Mouse (Mus musculus) mouse embryonic stem cell (cell line): ENCODE measurements around the gene Abca17.

Experiments
- in situ Hi-C, 2 experiments: fragments of 300-500 bp; cut with MboI; formaldehyde crosslinking; loops; 1 replicate in 1 of 2; 3 replicates in 1 of 2; pipeline ENCODE4 v1.14.3; 2019 to 2020; ENCODE audit warnings: low sequenced_read_pairs in 2 of 2, low pct_unique_long_range_greater_than_20kb in 1 of 2, mixed read lengths in 1 of 2; ENCODE audit not compliant: unreplicated experiment in 1 of 2

The Abca17 gene

DNA sequence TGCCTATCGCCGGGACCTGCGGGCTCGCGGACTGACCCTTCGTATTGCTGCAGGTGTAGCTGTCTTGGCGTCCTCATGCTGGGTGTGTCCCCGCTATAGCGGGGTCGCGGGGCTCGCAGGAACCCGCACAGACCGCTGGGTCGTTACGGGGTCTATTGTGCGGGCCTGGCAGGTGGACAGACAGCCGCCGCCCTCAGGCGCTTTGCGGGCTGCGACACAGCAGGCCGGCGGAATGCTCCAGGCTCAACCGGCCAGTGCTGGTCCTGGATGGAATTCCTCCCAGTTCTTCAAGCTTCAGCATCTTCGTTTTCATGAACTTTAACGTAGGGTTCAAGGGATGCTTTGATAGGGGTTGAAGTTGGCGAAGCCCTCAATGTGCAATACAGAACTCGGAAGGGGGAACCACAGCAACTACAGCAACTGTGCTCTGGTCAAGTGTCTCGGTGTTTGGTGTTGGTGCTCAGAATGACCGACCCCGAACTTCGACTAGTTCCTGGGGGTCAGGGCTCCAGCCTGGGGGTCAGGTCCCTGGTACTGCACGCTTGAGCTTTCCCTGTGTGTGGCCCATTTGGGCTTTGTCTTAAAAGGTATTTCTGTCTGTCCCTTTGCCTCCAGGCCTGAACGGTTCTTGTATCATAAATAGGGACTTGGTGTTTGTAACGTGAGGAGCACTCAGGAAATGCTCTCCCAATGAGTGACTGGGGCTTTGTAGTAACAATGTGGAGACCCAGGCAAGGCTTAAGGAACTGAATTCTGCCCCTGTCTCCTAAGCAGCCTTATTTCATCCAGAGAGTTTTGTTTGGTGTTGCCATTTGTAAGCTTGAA, 1.7 kb upstream of the Abca17 start:
- in situ Hi-C loops = no loop called here

DNA sequence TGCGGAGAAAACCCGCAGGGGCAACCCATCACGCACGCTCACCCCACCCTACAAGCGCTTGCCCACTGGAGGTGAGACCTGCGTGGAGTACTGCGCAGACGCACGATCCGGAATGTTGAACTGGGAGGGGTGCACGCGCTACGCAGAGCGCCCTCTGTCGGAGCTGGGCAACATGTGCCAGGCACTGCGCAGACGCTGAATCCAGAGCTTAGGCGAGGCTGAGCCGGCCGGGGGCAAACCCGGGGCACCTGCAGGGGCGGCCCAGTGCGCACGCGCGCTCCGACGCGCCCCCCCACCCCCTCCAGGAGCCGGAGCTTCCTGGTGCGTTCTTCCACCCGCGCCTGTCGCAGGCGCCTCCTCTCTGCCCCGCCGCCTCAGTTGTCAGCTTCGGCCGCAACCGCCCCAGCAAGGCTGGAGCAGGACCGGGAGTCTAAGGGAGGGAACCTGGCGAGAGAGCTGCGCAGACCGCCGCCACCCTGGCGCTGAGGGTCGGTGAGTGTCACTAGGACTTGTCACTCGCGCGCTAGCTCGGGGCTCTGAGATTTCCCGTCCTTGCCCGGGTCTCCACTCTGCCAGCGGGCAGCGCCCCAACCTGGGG, 991 bp upstream of the Abca17 start, which contains the start of gene Abca3:
TSS of gene Abca3 (plus strand) at position 191 of the 598 bp plus-strand sequence.
- in situ Hi-C loops = no loop called here

DNA sequence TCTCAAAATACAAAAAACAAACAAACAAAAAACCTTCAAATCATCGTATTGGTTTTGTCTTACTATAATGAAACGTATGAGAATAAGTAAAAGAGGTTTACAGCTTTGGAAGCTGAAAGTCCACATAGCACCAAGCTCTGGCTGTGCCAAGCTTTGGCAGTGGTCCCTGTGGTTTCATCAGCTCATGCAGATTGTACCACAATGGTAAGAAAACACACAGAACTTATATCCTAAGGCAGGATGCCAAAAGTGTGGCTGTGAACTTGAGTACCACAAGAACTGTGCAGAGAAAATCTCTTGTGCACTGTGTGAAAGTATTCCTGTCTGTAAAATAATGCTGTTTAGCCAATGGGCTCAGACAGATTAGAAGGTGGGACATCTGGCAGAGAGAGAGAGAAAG, 1.7 kb downstream of the Abca17 start:
- in situ Hi-C loops = no loop called here

DNA sequence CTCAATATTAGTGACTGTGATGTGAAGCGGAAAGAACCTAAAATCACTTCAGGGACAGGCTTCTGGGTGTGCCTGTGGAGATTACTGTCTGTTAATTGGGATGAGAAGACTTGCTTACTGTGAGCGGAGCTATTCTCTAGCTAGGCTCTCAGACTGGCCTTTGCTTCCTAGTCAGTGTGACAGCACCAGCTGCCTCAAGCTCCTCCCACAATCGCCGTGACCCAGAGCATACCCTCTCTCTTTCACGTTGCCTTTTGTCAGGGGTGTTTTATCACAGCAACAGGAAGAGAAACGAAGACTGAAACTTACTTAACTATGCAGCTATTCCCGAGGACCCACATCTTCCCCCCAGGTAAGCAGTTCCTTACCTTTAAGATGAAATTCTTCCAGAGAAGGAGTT, 4.0 kb downstream of the Abca17 start:
- in situ Hi-C loops = no loop called here

DNA sequence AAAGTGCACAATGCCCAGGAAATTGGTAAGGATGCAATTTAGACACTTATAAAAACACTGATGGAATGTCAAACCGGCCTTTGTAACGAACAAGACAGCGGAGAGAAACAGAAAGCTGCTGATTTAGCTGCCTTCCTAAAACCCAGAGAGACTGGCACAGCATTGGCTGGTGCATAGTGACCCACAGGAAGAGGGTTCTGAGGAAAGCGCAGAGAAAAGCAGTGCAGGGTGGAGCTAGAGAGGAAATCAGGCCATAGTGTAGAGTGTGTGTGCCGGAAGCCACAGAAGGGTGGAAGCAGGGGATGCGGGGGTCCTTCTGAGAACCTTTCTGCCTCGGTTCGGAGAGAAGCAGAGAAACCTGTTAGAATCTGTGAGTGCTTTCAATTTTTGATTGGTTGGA, 6.2 kb downstream of the Abca17 start:
- in situ Hi-C loops = no loop called here

- in situ Hi-C loops = loop anchor here in 1 of 2 experiments (5.0 kb wide), 1 partner anchor 35 kb away; no protein-coding TSS in a partner anchor
Measured at GRCm38 (mm10) chr17:24327656-24328055, 23.2 kb downstream of the Abca17 start.

DNA sequence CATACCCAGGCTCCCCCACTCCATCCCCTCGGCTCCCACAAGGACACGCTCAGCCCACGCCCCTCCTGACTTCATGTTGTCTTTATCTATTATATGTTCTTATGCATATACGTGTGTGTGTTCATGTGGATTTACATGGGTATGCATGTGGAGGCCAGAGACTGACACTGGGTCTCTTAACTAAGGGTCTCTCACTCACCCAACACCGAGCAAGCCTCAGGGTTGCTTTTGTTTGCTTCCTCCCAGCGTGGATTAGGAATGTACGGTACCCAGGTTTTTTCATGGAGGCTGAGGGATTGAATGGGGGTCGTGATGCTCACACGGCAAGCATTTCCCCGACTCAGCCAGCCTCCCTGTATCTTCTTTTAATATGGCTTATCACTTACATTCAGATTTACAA, 25.8 kb downstream of the Abca17 start:
- in situ Hi-C loops = loop anchor here in 1 of 2 experiments (5.0 kb wide), 1 partner anchor 33 kb away; no protein-coding TSS in a partner anchor

- in situ Hi-C loops = no loop called here
Measured at GRCm38 (mm10) chr17:24320826-24321225, 30.0 kb downstream of the Abca17 start.

GRCm38 (mm10) chr17:24307500-24307899, 43.4 kb downstream of the Abca17 start:
- in situ Hi-C loops = no loop called here

- in situ Hi-C loops = no loop called here
Measured at GRCm38 (mm10) chr17:24300651-24301050, 50.2 kb downstream of the Abca17 start.

GRCm38 (mm10) chr17:24289338-24289737, 61.5 kb downstream of the Abca17 start:
- in situ Hi-C loops = loop anchor here (25.0 kb wide), 2 partner anchors 377 to 427 kb away; partner anchors contain the start of genes Dcpp3 (in 1 of the 2) and Prss21 (in 1 of the 2)

GRCm38 (mm10) chr17:24288477-24288876, 62.4 kb downstream of the Abca17 start:
- in situ Hi-C loops = loop anchor here (25.0 kb wide), 2 partner anchors 376 to 426 kb away; partner anchors contain the start of genes Dcpp3 (in 1 of the 2) and Prss21 (in 1 of the 2)

DNA sequence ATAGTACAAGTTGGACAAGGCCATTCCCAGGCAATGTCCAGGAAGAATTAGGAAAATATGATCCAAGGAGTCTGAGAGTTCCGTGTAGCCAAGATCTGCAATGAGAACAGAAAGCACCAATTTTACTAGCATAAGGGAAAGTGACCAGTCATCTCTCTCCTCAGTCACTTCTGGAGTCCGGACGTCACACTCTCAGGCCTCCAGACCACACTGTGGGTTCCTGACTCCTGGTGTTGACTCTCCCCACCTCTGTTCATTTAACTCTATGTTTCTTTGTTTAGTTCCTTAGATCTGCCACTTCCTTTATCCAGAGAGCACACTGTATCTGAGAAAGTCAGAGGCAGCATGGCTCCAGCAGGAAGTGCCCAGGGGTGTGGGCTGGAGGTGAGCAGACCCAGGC, 65.2 kb downstream of the Abca17 start:
- in situ Hi-C loops = loop anchor here (25.0 kb wide), 2 partner anchors 373 to 423 kb away; partner anchors contain the start of genes Dcpp3 (in 1 of the 2) and Prss21 (in 1 of the 2)

- in situ Hi-C loops = loop anchor here (25.0 kb wide), 2 partner anchors 371 to 421 kb away; partner anchors contain the start of genes Dcpp3 (in 1 of the 2) and Prss21 (in 1 of the 2)
Measured at GRCm38 (mm10) chr17:24283266-24283818, 67.5 kb downstream of the Abca17 start.

DNA sequence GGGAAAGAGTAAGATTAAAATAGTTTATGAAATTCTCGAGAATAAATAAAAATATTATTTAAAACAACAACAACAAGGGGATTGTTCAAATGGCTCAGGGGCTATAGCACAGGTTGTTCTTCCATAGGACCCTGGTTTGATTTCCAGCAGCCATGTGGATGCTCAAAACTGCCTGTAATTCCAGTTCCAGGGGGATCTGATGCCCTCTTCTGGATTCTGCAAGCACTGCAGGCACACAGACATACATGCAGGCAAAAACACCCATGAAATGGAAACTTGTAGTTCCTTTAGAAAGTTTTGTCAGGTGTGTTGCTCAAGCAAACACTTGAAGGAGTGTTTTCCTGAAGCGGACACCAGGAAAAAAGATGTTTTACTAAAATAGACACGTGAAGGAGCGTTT, 68.2 kb downstream of the Abca17 start:
- in situ Hi-C loops = loop anchor here (25.0 kb wide), 2 partner anchors 370 to 420 kb away; partner anchors contain the start of genes Dcpp3 (in 1 of the 2) and Prss21 (in 1 of the 2)

DNA sequence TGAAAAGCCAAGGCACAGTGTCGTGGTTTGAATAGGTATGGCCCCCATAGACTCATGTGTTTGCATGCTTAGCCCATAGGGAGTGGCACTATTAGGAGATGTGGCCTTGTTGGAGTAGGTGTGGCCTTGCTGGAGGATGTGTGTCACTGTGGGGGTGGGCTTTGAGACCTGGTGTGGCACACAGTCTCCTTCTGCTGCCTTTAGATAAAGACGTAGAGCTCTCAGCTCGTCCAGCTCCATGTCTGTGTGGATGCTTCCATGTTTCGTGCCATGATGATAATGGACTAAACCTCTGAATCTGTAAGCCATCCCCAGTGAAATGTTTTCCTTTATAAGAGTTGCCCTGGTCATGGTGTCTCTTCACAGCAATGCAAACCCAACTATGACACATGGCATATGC, 71.0 kb downstream of the Abca17 start:
- in situ Hi-C loops = loop anchor here (25.0 kb wide), 2 partner anchors 368 to 418 kb away; partner anchors contain the start of genes Dcpp3 (in 1 of the 2) and Prss21 (in 1 of the 2)

DNA sequence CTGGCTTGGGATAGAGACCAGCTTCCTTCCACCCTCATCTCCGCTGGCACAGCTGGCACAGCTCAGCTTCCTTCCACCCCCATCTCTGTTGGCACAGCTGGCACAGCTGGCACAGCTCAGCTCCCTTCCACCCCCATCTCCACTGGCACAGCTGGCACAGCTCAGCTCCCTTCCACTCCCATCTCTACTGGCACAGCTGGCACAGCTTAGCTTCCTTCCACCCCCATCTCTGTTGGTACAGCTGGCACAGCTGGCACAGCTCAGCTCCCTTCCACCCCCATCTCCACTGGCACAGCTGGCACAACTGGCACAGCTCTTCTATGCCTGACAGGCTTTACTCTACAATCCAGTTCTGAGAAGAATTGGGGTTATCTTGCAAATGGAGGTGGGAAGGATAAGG, 83.7 kb downstream of the Abca17 start:
- in situ Hi-C loops = no loop called here

GRCm38 (mm10) chr17:24264766-24265165, 86.1 kb downstream of the Abca17 start:
- in situ Hi-C loops = no loop called here

- in situ Hi-C loops = no loop called here
Measured at GRCm38 (mm10) chr17:24260516-24260915, 90.4 kb downstream of the Abca17 start.
